Mouse (Mus musculus) monocyte, adult 5-6 weeks (primary cell): ENCODE measurements around the gene Clcn7. TPM values are rescaled to one million over a fixed set of nuclear protein-coding genes. Genes with fewer than 3 reads are reported as not detected.
"Not testable (repeated sequence)": the region's sequence is repeated elsewhere in the genome, so short reads cannot be mapped to it uniquely, and the experiment has no call there.

Source experiments
- ATAC-seq: fragments of 153-309, 156-312 bp; replicated peaks from 2 replicates; pipeline ENCODE4 v1.8.0; 2017; ENCODE audit warnings: mild to moderate bottlenecking; ENCODE audit not compliant: low TSS enrichment, insufficient number of reproducible peaks, severe bottlenecking, poor library complexity, low FRiP score
- total RNA-seq: library from RNA; stranded (forward); fragments of 200-1000, 200-491, 200-594 nt; gene quantifications from 3 replicates; pipeline ENCODE4 v1.2.3, GENCODE M21; 2017

The Clcn7 gene
- total RNA-seq, 1 experiment from 2014 or later: 21.8 TPM

- ATAC-seq: 0 out of 2 replicates have a peak, but pooled peaks have one; percentile 50
Measured at GRCm38 (mm10) chr17:25123979-25124378, 9.2 kb upstream of the Clcn7 start.

- not testable (repeated sequence) for ATAC-seq
Measured at GRCm38 (mm10) chr17:25125442-25126060, 7.6 kb upstream of the Clcn7 start.

GRCm38 (mm10) chr17:25127079-25127478, 6.1 kb upstream of the Clcn7 start:
- no peak for ATAC-seq

DNA sequence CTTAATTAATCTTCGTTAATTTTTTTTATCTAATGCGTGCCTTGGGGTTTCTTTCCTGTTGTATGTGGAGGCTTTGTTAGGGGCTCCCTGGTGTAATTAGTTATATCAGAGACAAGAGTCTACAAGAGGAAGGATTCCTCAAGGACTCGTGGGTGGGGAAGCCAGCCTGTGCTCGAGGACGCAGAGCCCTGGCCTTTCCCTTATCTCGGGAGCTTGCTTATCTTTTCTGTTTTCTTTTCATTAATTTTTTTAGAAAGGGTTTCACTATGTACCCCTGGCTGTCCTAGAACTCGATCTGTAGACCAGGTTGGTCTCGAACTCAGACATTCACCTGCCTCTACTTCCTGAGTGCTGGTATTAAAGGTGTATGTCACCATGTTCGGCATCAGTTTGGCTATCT, 5.5 kb upstream of the Clcn7 start:
- no peak for ATAC-seq

GRCm38 (mm10) chr17:25130060-25130459, 3.1 kb upstream of the Clcn7 start:
- no peak for ATAC-seq

DNA sequence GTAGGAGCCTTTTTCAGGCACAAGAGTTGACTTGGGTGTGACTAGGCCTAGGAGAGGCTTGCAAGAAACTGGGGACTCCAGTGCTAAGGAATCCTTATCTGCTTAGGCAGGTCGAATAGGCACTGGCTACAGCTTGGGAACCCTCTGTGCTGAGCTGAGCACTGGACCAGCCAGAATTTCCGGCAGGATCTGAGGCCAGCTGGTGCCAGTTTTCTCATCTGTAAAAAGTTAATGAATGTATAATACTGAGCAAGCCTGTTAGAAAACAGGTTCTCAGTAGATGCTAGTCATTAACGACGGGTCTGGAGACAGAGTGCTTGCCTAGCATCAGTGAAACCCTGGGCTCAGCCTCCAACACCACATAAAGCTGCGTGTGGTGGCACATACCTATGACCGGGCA, 2.4 kb downstream of the Clcn7 start:
- ATAC-seq: no peak

DNA sequence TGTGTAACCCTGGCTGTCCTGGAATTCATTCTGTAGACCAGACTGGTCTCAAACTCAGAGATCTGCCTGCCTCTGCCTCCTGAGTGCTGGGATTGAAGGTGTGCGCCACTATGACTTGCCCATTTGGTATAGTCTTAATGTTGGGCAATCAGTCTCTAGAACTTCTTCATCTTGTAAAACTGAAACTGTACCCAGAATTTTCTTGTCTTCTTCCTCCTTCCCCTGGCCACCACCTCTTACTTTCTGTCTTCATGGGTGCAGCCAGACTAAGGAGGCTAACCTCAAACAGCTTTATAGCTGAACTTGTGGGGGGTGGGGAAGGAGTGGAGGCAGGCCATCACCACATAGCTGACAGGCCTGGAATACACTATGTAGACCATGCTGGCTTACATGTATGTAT, 5.6 kb downstream of the Clcn7 start:
- ATAC-seq: peak; percentile 29

GRCm38 (mm10) chr17:25139960-25140359, 6.8 kb downstream of the Clcn7 start:
- no peak for ATAC-seq

DNA sequence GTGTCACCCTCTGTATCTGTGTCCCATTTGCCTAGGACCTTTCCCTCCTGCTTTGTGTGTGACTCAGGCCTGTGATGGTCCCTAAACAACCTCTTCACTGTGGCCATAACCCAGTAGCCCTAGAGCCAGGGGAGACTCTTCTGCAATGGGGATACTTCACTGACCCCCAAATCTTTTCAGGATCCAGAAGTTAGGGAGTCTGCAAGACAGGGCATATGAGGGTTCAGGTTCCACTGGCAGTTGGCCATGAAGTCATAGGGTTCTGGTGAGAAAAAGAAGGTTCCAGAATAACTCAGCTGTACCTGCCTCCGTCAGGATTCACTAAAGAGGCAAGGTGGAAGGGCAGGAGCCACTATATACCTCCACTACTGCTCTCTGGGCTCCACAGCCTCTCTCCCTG, 29.0 kb downstream of the Clcn7 start, which contains the start of gene Ccdc154:
Gene Ccdc154 (plus strand): TSS at position 301 of the 400 bp plus-strand sequence.
- no peak for ATAC-seq

DNA sequence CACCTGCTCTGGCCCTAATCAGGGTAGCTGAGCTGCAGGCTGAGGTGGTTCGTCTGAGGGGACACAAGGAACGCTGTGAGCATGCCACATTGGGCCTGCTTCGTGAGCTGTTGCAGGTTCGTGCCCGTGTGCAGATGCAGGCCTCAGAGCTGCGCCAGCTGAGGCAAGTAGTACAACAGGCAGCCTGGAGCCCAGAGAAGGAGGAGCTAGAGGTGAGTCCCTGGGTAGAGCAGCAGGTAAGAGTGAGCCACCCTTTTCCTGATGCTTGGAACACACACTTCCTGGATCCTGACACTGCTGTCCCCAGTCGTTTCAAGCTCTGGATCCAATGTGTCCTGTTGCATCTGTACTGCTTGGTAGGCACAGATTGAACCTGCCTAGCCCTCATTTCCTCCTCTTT, 30.2 kb downstream of the Clcn7 start:
- no peak for ATAC-seq

GRCm38 (mm10) chr17:25164770-25165169, 31.6 kb downstream of the Clcn7 start:
- ATAC-seq: no peak

- no peak for ATAC-seq
Measured at GRCm38 (mm10) chr17:25165970-25166671, 32.9 kb downstream of the Clcn7 start.

GRCm38 (mm10) chr17:25169706-25170105, 36.5 kb downstream of the Clcn7 start:
- no peak for ATAC-seq

GRCm38 (mm10) chr17:25172558-25172957, 39.4 kb downstream of the Clcn7 start:
- no peak for ATAC-seq

- no peak for ATAC-seq
Measured at GRCm38 (mm10) chr17:25175411-25175810, 42.2 kb downstream of the Clcn7 start, which contains the start of gene Gm38655. Gm38655 (minus strand) TSS chr17:25175471.

DNA sequence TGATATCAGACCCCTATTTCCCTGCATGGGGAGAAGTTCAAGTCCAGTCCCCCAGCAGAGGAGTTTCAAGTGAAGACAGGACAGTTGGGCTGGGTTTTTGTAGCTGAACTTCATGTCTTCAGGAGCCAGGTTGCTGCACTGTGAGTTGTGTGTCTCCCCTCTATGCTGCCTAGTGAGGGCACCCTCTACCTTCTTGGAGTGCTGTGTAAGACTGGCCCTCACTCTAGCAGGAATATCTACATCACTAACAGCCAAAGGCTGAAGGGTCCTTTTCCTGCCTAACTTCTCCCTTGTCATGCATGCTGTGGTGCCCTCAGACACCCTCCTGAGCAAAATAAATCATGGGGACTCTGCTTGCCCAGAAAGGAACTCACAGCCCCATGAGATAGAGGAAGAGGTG, 50.0 kb downstream of the Clcn7 start:
- ATAC-seq: no peak

- ATAC-seq: peak; percentile 93
Measured at GRCm38 (mm10) chr17:25184129-25184691, 51.0 kb downstream of the Clcn7 start, which contains the start of gene BC003965. BC003965 (plus strand) TSS chr17:25184554.

DNA sequence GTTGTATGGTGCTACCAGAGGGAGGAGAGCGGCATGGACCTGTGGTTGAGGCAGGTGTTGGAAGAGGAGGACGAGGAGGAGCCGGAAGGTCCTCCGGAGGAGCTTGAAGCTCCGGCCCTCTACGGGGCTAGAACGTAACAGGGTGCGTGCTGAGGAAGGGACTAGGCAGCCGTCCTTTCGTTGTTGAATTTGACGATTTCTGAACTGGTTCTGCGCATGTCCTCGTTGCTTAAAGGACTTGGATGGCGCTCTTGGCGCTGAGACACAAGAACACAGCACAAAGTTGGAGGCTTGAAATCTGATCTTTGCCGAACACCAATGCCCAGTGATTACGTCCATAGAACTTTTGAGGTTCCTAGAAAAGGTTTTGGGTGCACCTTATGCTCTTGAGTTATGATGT, 51.8 kb downstream of the Clcn7 start:
- ATAC-seq: no peak

GRCm38 (mm10) chr17:25187784-25188149, 54.6 kb downstream of the Clcn7 start:
- no peak for ATAC-seq
